Mouse (Mus musculus) Muller cell, postnatal 12 days (primary cell): ENCODE results near the gene Fam83f.
A peak's percentile ranks its signal among the peaks of the same experiment; 100 is the strongest.

Source experiments
- DNase-seq: peaks from one replicate; pipeline ENCODE4 v3.0.0-alpha.2; 2015; ENCODE audit errors: inconsistent ontology term

Fam83f gene

DNA sequence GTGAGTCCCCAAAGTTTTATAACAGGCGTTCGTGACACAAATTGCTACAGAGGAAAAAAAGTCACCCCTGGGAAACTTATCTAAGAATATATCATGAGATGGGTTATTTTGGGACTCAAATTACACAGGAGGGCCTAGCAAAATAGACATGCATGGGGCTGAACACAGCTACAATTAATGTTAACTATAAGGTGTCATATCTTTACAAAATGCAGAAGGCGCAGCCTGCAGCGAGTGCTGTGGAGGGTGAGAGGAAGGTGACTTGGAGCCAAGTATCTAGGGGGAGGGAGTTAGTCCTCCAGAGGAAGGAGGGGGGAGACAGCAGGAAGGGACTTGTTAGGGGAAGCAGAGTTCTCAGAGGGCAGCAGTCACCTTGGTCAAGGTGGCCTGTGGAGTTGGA is 7.2 kb upstream of the Fam83f start:
- no peak for DNase-seq

DNA sequence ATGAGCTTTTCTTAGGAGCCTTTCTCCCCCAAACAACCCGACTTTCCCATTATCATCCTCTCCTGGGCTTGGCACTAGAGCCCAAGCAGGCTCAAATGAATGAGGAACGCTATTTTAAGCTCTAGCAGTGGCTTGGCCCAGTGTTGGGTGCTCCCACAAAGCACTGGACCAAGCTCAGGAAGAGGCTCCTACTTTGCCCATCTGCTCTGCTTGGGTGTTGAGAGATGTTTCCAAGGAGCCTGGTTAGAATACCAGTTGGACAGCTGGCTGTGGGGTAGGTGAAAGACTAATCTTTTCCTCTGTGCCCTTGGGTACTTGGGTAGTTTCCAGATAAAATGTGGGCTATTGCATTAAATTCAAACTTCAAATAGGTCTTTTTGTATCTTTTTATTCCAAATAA is 1.2 kb downstream of the Fam83f start:
- no peak for DNase-seq

DNA sequence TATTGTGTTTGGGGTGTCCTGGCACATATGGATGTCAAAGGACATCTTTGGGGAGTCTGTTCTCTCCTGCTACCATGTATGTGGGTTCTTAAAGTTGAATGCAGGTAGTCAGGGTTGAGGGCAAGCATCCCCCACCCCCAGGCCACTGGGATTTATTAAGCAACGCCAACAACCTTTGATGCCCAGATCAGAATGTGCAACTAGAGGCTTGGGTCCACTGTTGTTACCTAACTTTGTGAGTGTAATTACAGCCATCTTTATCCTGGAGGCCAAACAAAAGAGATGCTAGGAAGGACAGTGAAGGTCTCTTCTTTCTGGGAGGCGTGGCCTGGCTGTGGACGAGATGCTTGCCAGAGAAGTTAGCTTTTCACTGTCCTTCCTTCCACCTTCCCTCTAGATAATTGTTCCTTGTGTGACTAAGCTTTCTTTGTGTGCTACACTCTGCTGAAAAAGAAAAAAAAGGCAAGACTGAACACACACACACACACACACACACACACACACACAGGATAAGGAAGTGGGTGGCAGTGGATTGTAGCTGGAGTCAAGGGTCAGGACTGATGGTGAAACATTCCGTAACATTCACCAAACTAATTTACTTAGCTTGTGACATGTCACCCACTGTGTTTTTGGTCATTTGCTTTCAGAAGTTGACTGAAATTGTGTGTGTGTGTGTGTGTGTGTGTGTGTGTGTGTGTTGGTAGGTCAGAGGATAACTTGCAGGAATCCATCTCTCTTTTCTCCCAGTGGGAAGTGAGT is 1.9 kb downstream of the Fam83f start:
- peak; percentile 66 for DNase-seq

DNA sequence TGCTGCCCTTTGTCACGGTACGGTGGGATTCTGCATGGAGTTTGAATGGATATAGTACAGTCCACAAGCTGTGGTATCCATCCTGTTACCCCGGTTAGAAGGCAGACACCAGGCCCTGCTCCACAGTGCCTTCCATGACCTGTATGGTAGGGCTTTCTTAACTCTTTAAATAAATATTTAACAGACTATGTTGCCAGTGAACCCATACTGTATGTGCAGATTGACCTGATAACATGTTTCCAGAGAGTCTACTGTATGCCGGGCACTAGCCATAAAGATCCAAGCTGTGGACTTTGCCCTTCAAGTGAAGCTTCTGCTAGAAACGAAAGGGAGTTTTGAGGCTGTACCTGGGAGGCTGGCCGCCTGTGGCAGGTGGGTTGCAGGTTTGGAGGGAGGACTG is 3.1 kb downstream of the Fam83f start:
- no peak for DNase-seq

DNA sequence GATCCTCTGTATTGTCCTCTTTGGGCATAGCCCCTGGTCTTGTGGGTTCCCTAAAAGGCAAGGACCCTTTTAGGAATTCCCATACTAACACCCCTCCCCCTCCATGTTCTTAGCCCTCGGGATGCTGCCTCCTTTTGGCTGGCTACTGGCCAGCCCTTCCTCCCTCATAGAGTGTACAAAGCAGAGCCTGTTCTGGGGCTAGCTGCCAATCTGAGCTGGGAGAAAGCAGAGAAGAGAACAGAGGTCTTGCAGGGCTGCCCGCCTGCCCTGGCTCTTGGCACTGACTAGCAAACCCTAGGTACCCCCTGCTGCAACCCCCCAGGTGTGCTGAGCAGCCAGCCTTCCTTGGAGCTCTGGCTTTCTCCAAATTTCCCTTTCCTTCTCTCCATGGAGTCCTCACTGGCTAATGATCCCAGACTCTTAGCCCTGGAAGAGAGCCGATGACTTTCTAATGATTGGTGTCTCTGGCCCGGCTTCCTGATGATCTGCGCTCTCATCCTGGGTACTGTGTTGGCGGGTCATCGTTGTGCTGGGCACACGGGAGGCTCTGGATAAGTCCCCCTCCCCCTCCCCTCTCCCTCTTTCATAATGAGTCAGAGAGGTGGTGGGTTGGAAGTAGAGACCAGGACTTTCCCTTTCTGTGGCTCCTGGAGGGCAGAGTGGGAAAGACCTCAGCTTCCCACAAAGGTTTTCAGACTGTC is 8.0 kb downstream of the Fam83f start:
- peak; percentile 79 for DNase-seq

DNA sequence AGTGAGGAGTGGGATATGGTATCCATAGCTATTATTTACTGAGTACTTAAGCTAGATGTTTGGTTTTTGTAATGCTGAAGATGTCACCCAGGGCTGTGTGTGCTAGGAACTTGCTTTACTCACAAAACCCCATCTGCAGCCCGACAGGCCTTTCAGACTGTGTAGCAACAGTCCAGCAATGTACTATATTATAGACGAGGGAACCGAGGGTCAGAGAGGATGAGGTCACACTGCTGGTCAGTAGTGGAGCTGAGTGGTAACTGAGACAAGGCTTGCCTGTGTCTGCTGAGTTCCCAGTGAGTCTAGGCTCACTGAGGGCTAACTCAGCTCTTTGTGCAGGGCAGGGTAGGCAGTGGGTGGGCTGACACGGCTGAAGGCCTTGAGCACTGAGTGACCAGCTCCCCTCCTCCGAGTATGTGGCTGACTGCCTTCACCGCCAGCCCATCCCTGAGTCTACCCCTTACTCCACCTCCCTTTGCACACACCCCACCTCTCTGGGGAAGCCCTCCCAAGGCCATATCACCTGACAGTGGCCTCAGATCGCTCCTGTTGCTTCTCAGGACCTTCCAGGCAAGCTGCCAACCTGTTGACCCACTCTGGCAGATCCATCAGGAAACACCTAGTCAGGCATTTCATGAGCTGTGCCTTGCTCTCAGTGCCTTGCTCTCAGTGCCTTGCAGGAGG is 8.8 kb downstream of the Fam83f start:
- peak; percentile 16 for DNase-seq

DNA sequence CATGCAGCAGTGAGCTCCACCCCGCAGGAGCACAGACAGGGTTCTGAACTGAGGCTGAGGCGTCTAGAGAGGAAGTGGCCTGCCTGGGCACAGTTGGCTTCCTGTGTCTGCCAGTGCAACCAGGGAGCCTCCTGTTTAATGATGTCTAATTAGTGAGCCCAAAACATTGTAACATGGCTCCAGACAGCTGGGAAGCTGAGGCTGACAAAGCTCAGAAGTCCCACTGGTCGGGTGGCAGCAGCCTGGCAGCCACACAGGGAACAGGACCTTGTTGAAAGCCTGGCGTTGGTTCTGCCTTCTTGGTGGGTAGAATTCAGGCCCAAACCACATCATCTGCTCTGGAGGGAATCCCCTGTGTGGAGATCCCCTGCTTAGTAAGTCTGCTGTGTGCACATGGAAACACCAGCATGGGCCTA is 9.8 kb downstream of the Fam83f start:
- peak; percentile 43 for DNase-seq

DNA sequence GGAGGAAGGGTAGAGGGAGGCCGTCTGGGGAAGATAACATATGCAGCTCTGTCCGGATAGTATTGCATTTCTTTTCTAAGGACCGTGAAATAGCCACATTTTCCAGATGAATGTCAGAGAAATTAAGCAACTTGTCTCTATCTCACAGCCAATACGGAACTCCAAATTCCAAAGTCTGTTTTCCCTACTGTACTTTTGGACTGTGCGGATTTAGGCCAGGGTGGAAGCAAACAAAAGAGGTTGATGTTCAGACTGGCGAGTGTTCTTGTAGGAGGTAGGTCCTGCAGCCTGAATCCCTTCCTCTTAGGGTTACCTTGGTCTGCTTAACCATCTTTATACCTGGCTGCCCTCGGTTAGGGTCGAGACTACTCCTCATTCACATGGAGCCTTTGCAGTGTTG is 10.7 kb downstream of the Fam83f start:
- DNase-seq: no peak

DNA sequence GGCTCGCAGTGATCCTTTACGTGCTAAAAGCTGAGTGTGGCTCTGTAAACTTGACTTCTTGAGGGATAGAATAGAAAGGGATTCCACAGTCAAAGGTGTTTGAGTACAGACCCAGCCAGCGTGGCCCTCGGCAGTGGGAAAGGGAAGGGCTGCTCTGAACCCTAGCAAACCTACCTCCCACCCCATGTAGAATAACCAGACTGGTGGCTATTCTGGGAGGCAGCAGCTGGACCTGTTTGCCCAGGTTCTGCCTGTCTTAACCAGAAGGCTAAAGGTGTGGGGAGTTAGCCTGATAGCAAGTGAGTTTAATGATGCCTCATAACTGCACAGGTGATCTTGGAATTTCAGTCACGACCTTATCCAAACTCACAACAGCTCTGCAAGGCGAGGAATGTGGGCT is 11.5 kb downstream of the Fam83f start:
- no peak for DNase-seq

DNA sequence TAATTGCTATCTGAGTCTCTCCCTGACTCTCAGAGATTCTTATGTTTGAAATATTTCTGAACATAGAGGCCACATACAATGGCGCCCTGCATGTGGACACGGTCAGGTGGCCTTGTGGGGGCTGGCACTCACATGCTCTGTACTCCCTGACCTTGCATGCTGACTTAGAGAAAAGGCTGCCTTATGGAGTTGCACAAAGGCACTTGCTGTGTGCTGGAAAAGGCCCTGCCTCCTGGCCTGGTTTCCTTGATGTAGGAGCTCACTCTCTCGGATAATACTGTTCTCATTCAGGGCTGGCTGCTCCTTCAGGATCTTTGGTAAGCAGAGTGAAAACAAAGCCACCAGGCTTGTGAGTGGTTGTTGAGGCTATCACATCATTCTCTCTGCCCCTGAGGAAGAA is 12.3 kb downstream of the Fam83f start:
- DNase-seq: no peak

DNA sequence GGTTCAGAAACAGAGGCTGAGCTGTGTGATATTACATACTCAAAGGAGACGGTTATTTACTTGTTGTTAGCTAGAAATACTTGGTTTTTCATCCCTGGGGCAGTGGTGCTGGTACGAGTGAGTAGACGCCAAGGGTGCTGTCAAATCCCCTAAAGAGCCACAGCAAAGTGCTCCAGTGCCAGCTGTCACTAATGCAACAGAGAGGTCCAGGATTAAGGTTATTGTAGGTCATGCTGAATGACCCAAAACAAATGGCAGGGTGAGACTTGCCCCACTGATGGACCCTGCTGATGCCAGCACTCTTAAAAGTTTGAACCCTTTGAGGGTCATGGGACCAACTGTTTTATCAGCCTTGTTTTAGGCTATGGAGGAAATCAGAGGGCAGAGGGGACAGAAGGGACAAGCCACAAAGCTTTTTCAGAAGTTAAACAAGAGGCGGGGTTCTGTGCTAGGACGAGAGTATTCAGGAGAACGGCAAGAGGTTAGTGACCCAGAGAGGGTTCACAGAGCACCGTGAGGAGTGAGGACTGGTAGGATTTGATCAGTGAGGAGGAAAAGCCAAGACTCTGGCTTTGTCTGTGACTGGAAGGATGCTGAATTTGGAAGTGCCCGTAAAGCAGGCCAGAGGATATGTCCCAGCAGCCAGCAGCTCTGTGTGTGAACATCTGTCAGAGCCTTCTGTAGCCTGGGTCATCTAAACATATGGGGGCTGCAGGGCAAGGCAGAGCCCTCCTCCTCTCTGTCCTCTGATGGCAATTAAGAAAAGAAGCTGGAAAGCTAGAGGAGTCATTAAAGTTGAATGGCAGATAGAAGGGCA is 13.3 kb downstream of the Fam83f start:
- DNase-seq: no peak

DNA sequence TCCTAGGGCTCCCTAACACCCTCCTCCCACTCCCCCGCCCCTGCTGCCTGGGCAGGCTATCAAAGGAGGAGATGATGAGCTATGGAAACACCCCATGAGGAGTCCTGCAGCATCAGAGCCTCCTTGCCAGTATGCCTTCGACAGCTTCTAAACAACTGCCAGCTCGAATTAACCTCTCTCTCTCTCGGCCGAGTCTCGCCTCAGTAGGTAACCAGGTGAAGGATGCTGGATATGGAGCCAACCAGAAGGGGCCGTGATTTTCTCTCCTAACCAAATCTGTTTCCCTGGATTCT is 13.9 kb downstream of the Fam83f start:
- DNase-seq: no peak

DNA sequence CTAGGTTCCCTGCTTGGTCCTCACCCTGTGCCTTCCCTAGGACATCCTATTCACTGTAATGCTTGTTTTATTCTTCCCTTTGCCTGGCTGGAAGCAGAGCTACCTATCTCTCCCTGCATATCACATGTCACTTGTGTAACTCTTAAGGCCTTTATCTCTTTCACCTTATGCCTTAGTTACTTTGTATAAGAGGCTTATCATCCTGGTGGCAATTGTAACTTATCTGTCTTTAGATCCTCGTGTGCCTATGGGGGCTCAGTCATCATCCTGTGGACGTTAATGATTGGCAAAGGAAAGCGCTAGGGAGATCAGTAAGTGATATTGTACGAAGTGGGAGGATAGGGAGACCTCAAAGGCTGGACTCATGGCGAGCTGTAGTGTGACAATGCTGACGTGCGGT is 16.9 kb downstream of the Fam83f start:
- DNase-seq: no peak

DNA sequence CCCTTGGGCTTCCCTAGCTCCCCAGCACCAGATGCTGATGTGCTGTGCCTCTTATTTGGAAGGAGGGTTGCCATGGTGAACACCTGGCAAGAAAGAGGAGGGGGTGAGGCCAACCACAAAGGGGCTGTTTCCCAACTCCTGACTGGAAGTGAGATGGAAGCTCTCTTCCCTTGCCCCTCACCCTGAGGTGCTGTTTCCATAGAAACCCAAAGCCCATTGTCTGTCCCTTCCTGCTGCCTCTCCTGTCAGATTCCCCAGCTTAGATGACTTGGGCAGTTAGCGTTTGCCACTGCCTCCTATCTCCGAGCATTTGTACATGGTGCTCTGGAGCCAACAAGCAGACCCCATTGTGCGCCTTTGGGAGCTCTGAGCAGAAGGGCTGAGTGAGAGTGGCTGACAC is 21.8 kb downstream of the Fam83f start:
- DNase-seq: no peak

DNA sequence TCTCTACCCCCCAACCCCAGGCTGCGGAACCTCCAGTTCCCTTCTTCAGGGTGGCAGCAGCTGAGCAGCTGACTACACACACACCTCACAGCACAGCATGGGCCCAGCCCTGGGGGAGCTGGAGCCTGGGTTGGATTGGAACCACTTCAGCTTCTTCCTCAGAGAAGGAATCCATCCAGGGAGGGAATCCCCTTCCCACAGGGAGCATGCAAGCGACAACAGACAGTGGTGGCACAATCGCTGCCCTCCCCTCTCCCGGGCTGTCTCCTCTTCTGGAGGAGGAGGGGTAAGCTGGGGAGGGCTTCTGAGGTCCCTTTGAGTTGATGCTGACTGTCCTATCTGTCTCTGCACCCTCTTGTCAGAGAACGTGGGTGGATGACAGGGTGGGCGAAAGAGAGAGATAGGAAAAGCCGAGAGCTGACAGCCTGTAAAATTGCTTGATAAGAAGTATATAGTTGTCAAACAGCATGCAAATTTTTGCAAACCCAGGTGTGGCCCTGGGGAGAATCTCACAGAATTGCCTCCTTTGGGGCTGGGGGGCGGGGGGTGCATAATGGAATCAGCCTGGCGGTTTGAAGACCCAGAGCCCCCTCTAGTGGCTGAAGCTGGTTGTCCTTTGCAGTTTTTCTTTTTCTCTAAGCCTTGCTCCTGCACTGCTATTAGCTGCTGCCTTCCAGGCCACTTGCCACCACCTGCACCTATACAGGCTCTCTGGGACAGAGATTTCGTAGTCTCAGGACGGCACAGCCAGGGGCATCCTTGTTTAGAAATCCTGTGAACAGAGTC is 22.7 kb downstream of the Fam83f start:
- DNase-seq: peak; percentile 33

DNA sequence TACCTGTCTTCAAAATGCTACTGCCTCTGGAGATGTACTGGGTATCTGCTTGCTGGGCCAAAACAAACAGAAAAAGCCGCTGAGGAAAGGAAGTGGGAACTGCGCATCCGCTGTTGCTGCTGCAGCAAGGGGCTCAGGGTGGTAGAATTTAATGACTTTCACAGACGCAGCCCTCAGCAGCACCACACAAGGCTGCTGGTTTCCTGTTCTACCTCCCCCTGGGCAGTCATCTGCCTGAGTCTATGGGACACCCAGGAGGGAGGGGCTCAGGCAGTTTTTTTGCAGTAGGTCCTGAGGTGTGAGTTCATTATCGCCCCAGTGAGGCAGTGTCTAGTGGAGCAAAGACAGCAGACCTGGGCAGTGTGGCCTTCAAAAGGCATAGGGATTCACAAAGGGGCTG is 25.9 kb downstream of the Fam83f start:
- DNase-seq: no peak

DNA sequence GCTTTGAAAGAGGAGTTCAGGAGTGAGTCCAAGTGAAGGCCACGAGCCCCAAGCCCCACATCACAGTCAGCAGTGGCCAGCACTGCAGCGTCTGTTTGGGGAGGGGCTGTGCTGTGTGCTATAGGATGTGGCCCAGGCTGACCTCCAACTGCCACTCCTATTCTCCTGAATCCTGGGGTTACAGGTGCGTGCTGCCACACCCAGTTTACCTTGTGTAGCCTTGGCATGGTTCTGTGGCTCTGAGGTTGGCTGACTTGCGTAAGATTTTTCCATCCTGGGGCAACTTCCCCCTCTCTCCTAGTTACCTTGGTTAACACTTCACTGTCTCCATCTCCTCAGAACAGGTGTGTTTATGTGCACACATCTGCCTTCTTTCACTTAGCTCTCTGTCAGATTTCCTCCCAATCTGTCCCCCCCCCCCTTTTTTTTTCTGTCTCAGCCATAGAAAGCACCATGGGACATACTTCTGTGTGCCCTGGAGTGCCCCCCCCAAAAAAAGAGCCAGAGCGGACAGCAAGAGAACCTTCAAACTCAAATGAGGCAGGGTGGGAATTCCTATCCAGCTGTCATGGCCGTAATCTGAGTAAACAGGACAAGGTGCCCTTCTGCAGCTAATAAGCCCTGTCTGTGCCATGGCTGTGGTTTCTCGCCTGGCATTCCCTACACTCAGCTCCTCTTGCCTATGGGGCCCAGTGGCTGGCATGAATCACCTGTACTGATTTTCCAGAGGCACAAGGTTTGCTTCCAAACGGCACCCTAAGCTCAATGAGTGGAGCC is 30.0 kb downstream of the Fam83f start:
- DNase-seq: no peak

DNA sequence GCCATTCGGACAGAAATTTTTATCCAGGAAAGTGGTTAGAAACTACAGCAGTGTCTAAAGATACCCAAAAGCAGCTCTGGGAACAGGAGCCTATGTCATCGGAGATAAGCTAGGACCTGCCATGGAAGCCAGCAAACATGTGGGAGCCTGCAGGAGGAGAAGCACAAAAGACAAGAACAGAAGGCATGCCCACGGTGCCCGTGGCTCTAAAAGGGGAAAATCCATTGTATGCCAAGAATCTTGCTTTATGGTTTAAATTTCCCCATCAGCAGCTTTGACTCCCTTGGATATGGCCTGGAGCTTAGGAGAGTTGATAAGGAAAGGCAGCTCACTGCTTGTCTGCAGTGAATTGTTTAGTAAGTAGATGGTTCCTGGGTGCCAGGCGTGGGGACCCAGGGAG is 31.3 kb downstream of the Fam83f start:
- DNase-seq: no peak

DNA sequence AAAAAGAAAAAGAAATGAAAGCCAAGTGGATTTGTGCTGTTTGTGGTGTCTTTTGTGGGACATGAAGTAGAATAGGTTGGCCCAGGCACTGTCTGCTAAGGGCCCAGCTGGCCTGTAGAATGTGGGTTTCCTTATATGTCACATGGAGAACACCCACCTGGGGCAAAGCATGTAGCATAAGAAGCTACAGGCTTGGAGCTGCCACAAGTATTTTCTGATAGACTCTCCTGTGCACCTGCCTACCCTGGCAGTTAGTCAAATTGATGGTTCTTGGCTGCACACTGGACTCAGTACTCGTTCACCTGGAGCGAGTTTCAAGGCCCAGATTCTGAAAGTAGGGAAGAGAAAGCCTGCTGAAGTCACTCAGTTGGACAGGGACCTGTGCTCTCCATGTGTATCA is 31.8 kb downstream of the Fam83f start:
- no peak for DNase-seq

DNA sequence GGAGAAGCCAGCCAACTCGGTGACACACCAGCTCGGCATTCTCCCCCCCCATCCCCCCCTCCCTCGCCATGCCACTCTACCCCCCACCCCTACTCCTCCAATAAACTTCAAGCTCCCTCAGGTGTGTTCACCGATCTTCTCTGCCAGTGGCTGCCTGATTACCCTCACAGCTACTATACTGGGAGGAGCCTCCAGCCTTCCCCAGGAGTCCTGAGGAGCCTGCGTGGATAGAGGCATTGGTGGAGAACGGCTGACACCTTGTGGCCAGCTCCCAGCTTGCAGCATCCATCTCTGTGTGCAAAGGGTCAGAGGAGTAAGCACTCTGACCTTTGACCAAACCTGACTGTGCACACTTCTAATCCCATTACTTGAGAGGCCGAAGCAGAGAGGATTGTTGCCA is 32.6 kb downstream of the Fam83f start:
- peak; percentile 73 for DNase-seq
